Mouse (Mus musculus) kidney, embryonic 16.5 days (tissue): ENCODE data around the gene Hcar1. TPM values are rescaled to one million over a fixed set of nuclear protein-coding genes. Genes with fewer than 3 reads are reported as not detected.

Source experiments
- ATAC-seq: fragments of 200-750 bp; cut with Nextera tagmentation; 2 replicates; pipeline ENCODE4 v1.8.0; 2017; ENCODE audit warnings: moderate TSS enrichment; ENCODE audit not compliant: low FRiP score, low TSS enrichment
- H3K27ac ChIP-seq: fragments of 300-500 bp; sonication (generic); 2 replicates; pipeline ENCODE4 v1.5.1; 2014; ENCODE audit warnings: low read length
- H3K27me3 ChIP-seq: fragments of 300-500 bp; sonication (generic); 2 replicates; pipeline ENCODE4 v1.6.1; 2014; ENCODE audit warnings: low read length, control low read depth, mixed read lengths; ENCODE audit not compliant: insufficient read depth
- H3K36me3 ChIP-seq: fragments of 300-500 bp; sonication (generic); 2 replicates; pipeline ENCODE4 v1.6.1; 2014; ENCODE audit warnings: low read length, control low read depth, mixed read lengths; ENCODE audit not compliant: insufficient read depth
- H3K4me1 ChIP-seq: fragments of 300-500 bp; sonication (generic); 2 replicates; pipeline ENCODE4 v1.6.1; 2014; ENCODE audit warnings: low read length, control low read depth, mixed read lengths; ENCODE audit not compliant: insufficient read depth
- H3K4me2 ChIP-seq: fragments of 300-500 bp; sonication (generic); replicated peaks from 2 replicates; pipeline ENCODE4 v1.6.1; 2014; ENCODE audit warnings: low read depth, low read length
- H3K4me3 ChIP-seq: fragments of 300-500 bp; sonication (generic); 2 replicates; pipeline ENCODE4 v1.5.1; 2014; ENCODE audit warnings: mild to moderate bottlenecking, low read length
- H3K9ac ChIP-seq: fragments of 300-500 bp; sonication (generic); replicated peaks from 2 replicates; pipeline ENCODE4 v1.6.1; 2014; ENCODE audit warnings: low read length
- H3K9me3 ChIP-seq: fragments of 300-500 bp; sonication (generic); 2 replicates; pipeline ENCODE4 v1.6.1; 2016; ENCODE audit warnings: low read length, control low read depth
- WGBS: fragments of 180-500 bp; shearing (Covaris S2); extraction: QIAGEN DNeasy Blood & Tissue Kit; methylation state at CpG from one replicate; pipeline ENCODE4 v1.1.7; 2014; 5-methylcytosine and 5-hydroxymethylcytosine counted together
- polyA plus RNA-seq: library from polyadenylated mRNA; unstranded; fragments of >200 nt; fragmentation: Nextera tagmentation; extraction: Ambion mirVana; gene quantifications from 2 replicates; pipeline ENCODE4 v1.2.1, GENCODE M21; 2015

Hcar1 gene
- 3.0 and 3.2 TPM in 2 replicates for polyA plus RNA-seq

GRCm38 (mm10) chr5:123879928-123880327, at the start of gene Hcar1:
Hcar1 (minus strand) TSS chr5:123880020.
- H3K4me1 ChIP-seq: peaks cover 30% of the 10 kb centered on the region
- peak within 1 kb of the TSS; percentile 58 for H3K9ac ChIP-seq
- WGBS: 14% methylated on average over 12 of the region's 12 CpGs
- peak; percentile 67 for ATAC-seq
- no peaks in the 10 kb centered on the region for H3K9me3 ChIP-seq
- H3K4me2 ChIP-seq: peak within 1 kb of the TSS; percentile 51
- H3K27me3 ChIP-seq: no peaks in the 10 kb centered on the region
- no peaks in the 10 kb centered on the region for H3K36me3 ChIP-seq
- peak within 1 kb of the TSS; percentile 64 for H3K27ac ChIP-seq
- peak within 1 kb of the TSS; percentile 13 for H3K4me3 ChIP-seq

- Histone ChIP-seq H3K27ac (no peak within 1 kb of the TSS), H3K9me3 (no peaks in the 10 kb centered on the region), H3K4me2 (no peak within 1 kb of the TSS), H3K4me3 (no peak within 1 kb of the TSS), H3K4me1 (peaks cover 4% of the 10 kb centered on the region; the same call in 1 of the 2 replicates), H3K27me3 (no peaks in the 10 kb centered on the region), H3K36me3 (peaks cover 55% of the 10 kb centered on the region), H3K9ac (no peak within 1 kb of the TSS)
- no peak for ATAC-seq
- WGBS: 90% methylated on average over 9 of the region's 9 CpGs
These were observed 47.3 kb upstream of the Hcar1 start, which contains the start of gene Gm43518 for GRCm38 (mm10) chr5:123927118-123927517. Gm43518 (plus strand) TSS chr5:123927418.

- Histone ChIP-seq H3K27me3 (no peaks in the 10 kb centered on the region), H3K9me3 (no peaks in the 10 kb centered on the region), H3K36me3 (peaks cover 72% of the 10 kb centered on the region), H3K4me3 (no peak overlapping the region), H3K27ac (no peak overlapping the region), H3K9ac (no peak overlapping the region), H3K4me1 (no peaks in the 10 kb centered on the region), H3K4me2 (no peak overlapping the region)
- ATAC-seq: no peak
- WGBS: 94% methylated on average over 6 of the region's 6 CpGs
These were observed 42.3 kb upstream of the Hcar1 start for GRCm38 (mm10) chr5:123922112-123922511.

- no peak overlapping the region for H3K4me3 ChIP-seq
- peaks cover 50% of the 10 kb centered on the region for H3K36me3 ChIP-seq
- H3K9me3 ChIP-seq: no peaks in the 10 kb centered on the region
- H3K27me3 ChIP-seq: no peaks in the 10 kb centered on the region
- no peak overlapping the region for H3K9ac ChIP-seq
- H3K4me2 ChIP-seq: no peak overlapping the region
- WGBS: 88% methylated on average over 3 of the region's 3 CpGs
- H3K27ac ChIP-seq: no peak overlapping the region
- no peaks in the 10 kb centered on the region for H3K4me1 ChIP-seq
- ATAC-seq: no peak
These were observed 35.0 kb upstream of the Hcar1 start for GRCm38 (mm10) chr5:123914852-123915251.

DNA sequence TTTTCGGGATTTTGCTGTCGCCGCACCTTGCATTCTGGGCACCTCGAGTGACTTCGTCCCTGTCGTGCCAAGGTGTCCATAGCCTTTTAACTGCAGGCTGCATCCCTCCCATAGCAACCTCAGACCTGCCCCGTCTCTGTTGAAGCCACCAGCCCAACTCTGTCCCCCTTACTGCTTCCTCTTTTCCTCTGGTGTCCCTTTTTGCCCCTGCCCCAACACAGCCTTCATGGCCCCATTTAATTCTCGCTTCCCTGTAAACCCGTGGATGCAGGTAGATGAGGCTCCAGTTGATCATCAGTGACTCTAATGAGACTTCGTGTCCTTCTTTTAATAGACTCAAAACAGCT, 27.8 kb upstream of the Hcar1 start:
- 3% methylated on average over 10 of the region's 10 CpGs for WGBS
- Histone ChIP-seq H3K9me3 (no peaks in the 10 kb centered on the region), H3K27ac (peak overlapping the region; percentile 25; the same call in 1 of the 2 replicates), H3K4me2 (peak overlapping the region; percentile 96), H3K9ac (peak overlapping the region; percentile 90), H3K36me3 (peaks cover 34% of the 10 kb centered on the region), H3K27me3 (no peaks in the 10 kb centered on the region), H3K4me1 (peaks cover 14% of the 10 kb centered on the region), H3K4me3 (peak overlapping the region; percentile 80)
- ATAC-seq: no peak

- H3K4me3 ChIP-seq: peak within 1 kb of the TSS; percentile 80
- peak within 1 kb of the TSS; percentile 90 for H3K9ac ChIP-seq
- no peaks in the 10 kb centered on the region for H3K27me3 ChIP-seq
- H3K4me2 ChIP-seq: peak within 1 kb of the TSS; percentile 96
- peaks cover 14% of the 10 kb centered on the region for H3K4me1 ChIP-seq
- H3K9me3 ChIP-seq: no peaks in the 10 kb centered on the region
- H3K36me3 ChIP-seq: peaks cover 33% of the 10 kb centered on the region
- under 1% methylated on average over 57 of the region's 61 CpGs for WGBS
- H3K27ac ChIP-seq: peak within 1 kb of the TSS; percentile 25
- ATAC-seq: peak; percentile 98
These were observed 27.3 kb upstream of the Hcar1 start, which contains the start of gene Denr for GRCm38 (mm10) chr5:123906976-123907630. Denr (plus strand) TSS chr5:123907175.

DNA sequence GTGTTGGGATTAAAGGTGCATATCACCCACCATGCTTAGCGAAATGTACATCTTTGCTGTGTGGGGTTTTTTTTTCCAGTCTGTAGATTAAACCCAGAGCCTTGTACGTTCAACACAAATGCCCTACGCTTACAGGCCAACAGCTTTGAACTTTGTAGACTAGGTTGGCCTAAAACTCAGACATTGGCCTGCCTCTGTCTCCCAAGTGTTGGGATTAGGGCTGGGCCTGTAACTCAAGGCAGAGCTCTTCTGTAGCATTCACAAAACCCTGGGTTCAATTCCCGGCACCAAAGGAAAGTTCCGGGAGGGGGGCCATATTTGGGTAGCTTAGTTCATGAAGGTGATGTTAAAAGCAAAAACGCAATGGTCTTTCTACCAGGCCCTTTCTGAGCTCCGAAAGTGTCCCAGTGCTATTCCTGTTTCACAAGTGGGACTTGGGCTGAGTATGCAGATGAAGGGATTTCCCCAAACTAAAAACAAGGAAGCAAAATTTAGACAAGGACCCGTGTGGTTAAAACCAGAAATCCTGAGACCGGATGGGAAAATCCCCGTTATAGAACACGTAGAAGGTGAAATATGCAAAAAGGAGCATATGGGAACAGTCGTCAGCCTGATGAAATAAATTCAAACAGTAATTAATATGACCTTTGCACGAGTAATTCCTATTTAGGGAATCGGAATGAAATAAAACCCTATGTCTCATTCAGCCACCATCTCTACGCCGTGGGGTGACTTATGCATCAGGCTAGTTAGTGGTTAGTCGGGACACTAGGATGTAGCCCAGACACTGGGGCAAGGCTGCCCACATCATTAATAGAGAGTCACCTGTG, 26.5 kb upstream of the Hcar1 start:
- WGBS: 72% methylated on average over 17 of the region's 17 CpGs
- Histone ChIP-seq H3K27ac (no peak overlapping the region), H3K4me2 (peak overlapping the region; percentile 30), H3K9ac (no peak overlapping the region), H3K9me3 (no peaks in the 10 kb centered on the region), H3K4me3 (no peak overlapping the region), H3K4me1 (peaks cover 14% of the 10 kb centered on the region), H3K27me3 (no peaks in the 10 kb centered on the region), H3K36me3 (peaks cover 27% of the 10 kb centered on the region)
- ATAC-seq: no peak

DNA sequence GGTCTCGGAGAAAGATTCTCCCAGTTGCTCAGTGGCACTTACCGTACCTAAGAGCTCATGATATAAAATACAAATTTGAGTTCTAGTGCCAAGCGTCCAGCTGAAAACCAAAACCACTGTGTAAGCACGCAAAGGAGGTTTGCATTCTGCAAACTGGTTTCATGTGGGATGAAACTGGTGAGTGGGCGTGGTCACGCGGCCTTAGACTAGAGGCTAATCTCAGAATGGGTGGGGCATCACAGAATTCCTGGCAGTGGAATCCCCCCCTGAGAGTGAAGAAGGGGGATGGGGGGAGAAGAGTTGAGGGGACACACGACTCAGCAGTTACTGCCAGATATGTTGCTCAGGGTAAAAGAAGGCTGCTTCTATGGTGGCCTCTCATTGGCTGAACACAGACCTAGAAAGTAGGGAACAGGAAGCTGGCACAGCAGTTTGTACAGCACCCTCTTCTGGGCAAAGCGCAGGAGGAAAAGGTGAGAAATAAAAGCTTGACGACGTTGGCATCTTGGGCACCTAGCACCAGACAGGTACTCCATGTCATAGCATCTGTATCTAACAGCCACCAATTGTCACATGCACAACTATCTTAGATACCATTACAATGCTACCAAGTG, 24.3 kb upstream of the Hcar1 start:
- no peaks in the 10 kb centered on the region for H3K9me3 ChIP-seq
- no peaks in the 10 kb centered on the region for H3K27me3 ChIP-seq
- no peak for ATAC-seq
- peaks cover 8% of the 10 kb centered on the region for H3K36me3 ChIP-seq
- H3K27ac ChIP-seq: no peak overlapping the region
- H3K4me1 ChIP-seq: peaks cover 14% of the 10 kb centered on the region
- H3K4me2 ChIP-seq: no peak overlapping the region
- H3K4me3 ChIP-seq: no peak overlapping the region
- WGBS: 71% methylated on average over 11 of the region's 11 CpGs
- no peak overlapping the region for H3K9ac ChIP-seq

- Histone ChIP-seq H3K4me2 (no peak overlapping the region), H3K9me3 (no peaks in the 10 kb centered on the region), H3K4me1 (0 out of 2 replicates have a peak, but pooled peaks cover 4% of the 10 kb centered on the region), H3K4me3 (no peak overlapping the region), H3K27ac (no peak overlapping the region), H3K27me3 (no peaks in the 10 kb centered on the region), H3K36me3 (no peaks in the 10 kb centered on the region), H3K9ac (no peak overlapping the region)
- ATAC-seq: no peak
- WGBS: 85% methylated on average over 13 of the region's 13 CpGs
These were observed 17.5 kb upstream of the Hcar1 start for GRCm38 (mm10) chr5:123897352-123897751.
